Mouse (Mus musculus) erythroblast, embryonic 14.5 days (primary cell): ENCODE data around the gene Smim8.

ENCODE experiments used
- GATA1 ChIP-seq: IDR thresholded peaks from 2 replicates; pipeline ENCODE4 v1.6.1; 2012; ENCODE audit warnings: low read length, inconsistent platforms, mixed read lengths
- TAL1 ChIP-seq: IDR thresholded peaks from 3 replicates; pipeline ENCODE4 v1.6.1; 2012; ENCODE audit warnings: low read length, inconsistent platforms, mixed read lengths

DNA sequence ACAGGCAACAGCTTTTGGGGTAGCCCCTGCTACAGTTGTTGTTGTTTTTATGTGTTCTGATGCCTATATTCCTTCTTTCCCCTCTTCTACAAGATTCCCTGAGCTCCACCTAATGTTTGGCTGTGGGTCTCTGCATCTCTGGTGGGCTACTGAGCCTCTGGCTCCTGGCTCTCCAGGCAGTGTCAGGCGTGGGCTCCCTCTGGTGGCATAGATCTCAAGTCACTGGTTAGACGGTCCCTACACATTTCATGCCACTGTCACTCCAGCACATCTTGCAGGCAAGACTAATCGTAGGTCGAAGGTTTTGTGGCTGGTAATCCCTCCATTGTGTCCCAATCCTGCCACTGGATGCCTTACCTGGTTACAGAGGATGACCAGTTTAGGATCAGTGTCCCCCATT lies 4.5 kb upstream of the Smim8 start:
- TF ChIP-seq TAL1 (no peak), GATA1 (no peak)
